Mouse (Mus musculus) spleen, postnatal 14 days (tissue): ENCODE results near the gene Camk1d.
"Not testable (repeated sequence)": the region's sequence is repeated elsewhere in the genome, so short reads cannot be mapped to it uniquely, and the experiment has no call there.

Source experiments
- DNase-seq, 2 experiments: peaks; one replicate each; pipeline ENCODE4 v3.0.0; 2021 to 2022; ENCODE audit warnings: low spot score in 2 of 2

Camk1d gene

DNA sequence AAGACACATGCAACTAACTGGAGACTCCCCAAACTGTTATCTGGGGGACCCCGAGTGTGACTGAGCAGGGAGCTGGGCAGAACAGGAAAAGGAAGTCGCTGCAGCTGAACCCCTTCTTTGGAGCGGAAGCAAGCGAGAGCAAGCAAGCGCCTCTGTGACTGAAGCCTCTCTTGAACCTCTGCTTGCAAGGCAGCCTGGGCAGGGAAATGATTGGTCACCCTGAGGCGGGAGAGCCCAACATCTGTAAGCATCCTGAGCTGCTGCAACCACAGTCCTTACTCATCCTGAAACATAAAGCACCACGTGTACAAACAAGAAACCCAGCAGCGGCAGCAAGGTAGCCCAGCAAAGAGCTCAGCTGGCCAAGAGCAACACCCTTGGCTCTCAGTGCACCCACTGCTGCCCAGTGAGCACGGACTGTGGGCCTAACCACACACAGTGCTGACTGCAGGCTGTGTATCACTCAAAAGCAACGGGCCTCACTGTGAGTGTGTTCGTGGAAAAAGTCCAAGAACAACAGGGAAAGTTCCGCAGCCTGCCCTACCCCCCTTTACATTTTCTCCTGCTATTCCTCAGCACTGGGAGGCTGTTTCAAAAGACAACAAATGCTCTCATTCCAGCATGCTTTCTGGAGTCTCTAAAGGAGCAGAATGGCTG lies 100.5 kb downstream of the Camk1d start:
- no peak for DNase-seq

DNA sequence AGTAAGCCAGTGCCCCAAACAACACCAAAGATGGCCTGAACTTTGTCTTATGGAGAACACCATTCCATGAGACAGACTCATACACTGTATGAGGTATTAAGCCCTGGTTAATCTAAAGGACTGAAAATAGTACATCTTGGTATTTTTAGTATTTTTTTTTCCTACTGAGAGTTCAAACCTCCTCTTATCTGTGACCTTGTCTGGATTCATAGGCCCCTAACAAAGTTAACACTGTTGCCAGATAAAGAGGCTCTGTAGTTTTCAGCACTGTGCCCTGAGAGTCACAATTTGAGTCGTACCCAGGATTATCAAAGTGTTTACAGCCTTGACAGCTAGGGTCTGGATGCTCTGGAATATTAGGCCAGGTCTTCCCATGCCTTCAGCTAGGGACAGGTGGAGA lies 102.7 kb downstream of the Camk1d start:
- DNase-seq = no peak

DNA sequence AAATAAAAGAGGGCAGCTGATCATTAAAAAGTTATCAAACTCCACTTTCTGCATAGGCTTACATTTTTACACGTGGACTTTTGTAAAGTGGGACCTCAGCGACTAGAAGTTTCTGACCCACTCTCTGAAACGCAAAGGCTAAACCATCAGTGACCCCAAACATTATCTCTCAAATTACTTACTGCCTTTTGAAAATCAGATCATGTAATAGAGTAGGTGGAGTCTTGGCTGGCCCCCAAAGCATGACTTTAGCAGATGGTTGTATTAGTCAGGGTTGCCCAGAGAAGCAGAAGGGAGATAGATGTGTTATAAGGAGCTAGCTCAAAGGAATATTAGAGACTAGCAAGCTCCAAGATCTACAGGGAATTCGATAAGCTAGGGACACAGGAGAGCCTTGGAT lies 103.8 kb downstream of the Camk1d start:
- DNase-seq = no peak

DNA sequence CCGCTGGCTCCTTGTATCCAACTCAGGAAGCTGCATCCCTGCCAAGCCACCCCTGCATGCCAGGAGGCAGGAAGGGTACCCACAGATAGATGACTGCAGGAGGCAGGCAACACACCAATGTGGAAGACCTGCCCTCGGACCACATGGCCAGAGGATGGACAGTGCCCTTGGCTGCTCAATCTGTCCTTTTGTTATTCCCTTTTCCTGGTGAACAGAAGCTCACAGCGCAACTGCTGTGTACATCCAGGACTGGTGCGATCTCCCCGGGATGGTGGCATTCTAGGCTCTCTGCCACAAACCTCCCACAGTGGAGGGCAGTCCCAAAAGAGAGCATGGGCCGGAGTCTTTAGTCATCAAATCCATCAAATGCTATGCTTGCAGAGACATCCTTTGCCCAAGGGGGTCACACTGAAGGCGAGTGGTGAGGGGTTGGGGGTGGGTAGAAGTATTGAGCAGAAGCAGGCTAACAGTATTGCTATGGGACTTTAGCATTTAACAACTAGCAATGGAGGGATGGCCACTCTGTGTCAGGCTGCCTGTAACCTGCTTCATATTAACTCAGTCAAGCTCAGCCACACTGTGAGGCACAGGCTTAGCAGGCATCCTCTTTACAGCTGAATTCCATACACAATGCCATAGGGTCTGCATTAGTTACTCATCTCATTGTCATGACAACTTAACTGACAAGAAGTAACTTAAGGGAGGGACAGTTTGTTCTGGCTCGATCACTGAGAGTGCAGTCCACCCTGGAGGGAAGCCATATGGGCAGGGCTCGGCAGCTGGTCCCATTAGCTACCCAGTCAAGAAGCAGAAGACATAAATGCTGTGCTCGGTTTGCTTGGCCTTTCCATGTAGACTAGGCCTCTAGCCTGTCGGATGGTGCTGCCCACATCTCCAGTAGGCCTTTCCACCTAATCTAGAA lies 106.1 kb downstream of the Camk1d start:
- no peak for DNase-seq

GRCm38 (mm10) chr2:5605849-5606248 lies 108.5 kb downstream of the Camk1d start:
- no peak for DNase-seq

GRCm38 (mm10) chr2:5602044-5602443 lies 112.3 kb downstream of the Camk1d start:
- DNase-seq = no peak

GRCm38 (mm10) chr2:5601243-5601642 lies 113.1 kb downstream of the Camk1d start:
- not testable (repeated sequence) for DNase-seq

DNA sequence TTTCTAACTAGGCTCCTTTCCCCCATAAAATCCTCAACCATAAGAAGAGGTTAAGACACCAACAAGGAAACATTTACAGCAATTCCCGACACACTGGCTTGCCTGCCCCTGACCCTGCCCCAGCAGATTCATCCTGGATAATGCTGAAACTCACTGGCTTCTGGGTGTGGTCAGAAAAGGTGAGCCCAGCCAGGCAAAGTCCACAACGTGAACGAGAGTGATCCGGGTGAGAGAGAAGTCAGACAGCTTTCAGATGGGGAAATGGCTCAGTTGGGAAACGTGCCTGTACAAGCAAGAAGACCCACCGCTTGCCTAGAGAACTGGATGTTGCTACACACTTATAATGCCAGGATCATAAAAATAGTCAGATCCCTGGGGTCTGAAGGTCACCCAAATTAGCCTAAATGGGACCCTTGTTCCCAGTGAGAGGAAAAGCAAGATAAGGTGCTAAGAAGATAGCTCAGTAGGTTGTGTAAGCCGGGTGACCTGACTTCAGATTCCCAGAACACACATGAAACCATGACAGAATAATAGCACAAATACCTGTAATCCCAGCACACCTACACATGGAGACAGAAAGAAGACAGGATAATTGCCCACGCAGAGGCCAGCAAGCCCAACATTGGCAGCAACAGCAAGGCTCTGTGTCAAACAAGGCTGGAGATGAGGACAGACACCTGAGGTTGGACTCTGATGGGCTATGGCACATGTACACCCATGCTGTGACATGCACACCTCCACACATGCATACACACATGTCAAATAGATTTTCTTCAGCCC lies 113.9 kb downstream of the Camk1d start:
- DNase-seq = no peak

DNA sequence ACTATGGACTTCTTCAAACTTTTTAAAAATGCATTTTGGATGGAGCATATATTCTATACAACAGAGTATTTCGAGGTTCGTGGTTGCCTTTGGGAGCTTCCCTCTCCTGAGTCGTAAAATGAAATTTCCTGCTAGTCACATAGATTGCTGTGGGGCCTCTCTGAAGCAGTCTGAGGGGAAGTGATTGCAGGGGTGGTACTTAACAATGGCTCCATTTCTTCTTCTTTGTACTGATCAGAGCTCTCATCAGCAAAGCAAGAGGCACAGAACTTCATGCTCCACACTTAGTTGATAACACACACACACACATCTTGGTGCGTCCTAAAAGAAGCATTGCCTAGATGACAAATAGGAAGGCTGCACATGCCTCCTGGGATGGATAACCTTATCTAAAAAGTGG lies 114.6 kb downstream of the Camk1d start:
- DNase-seq = no peak

- no peak for DNase-seq
Measured at GRCm38 (mm10) chr2:5598533-5598932, 115.8 kb downstream of the Camk1d start.

- no peak for DNase-seq
Measured at GRCm38 (mm10) chr2:5596882-5597281, 117.4 kb downstream of the Camk1d start.

DNA sequence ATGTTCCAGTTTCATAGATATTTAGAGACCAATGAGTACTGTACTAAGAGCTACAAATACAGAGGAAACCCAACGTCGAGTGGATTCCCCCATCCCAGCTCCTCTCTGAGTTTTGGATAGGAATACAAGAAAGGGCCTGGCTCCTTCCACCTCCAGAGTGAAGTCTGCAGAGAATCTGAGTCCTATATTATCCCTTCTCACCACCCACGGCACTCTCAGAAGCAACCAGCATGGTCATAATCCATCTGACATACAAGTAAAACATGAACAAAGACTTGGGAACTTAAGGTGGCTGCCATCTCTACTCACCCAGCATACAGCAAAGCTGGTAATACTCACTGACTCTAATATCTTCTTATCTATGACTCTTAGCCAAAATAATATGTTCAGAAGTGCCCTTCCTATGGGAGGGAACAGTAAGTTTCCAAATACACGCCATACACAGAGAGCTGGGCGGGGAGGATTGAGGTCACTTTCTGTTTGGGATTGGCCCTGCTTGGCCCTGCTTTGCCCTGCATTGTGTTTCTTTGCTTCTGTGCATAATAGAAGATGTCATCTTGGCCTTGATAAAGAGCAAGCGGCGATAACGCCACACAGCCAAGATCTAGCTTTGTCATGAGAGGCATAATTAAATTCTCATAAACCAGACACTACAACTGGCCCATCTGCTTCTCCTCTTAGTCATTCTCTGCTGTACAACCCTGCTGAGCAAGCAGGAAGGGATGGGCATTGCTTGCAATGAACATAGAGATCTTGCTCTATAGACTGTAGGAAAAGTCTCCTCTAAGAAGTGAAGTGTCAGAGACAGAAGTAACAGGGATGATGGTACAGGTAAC lies 118.7 kb downstream of the Camk1d start:
- no peak for DNase-seq

- no peak for DNase-seq
Measured at GRCm38 (mm10) chr2:5592461-5593136, 121.7 kb downstream of the Camk1d start.

GRCm38 (mm10) chr2:5590074-5590473 lies 124.2 kb downstream of the Camk1d start:
- DNase-seq = no peak

DNA sequence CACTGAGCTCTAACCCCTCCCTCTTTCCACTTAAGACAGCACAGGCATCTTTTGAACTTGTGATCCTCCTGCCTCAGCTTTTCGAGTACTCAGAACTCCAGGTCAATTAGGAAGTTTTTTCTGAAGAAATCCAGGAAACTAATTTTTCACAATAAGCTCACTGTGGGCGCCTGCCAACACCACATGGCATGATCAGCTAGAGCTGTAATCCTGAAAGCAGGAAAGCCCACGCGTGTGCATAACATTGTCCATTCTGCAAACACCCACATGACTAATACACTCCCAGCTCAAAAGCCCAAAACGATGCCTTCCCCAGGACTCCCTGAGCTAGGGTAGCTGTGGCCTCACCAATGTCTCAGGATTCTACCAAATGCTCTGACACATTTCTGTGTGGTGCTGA lies 125.2 kb downstream of the Camk1d start:
- DNase-seq = no peak

- no peak for DNase-seq
Measured at GRCm38 (mm10) chr2:5588329-5588982, 125.9 kb downstream of the Camk1d start.

GRCm38 (mm10) chr2:5584318-5585027 lies 129.8 kb downstream of the Camk1d start:
- no peak for DNase-seq

GRCm38 (mm10) chr2:5579391-5579790 lies 134.9 kb downstream of the Camk1d start:
- no peak for DNase-seq

GRCm38 (mm10) chr2:5577399-5578129 lies 136.8 kb downstream of the Camk1d start:
- DNase-seq = no peak
